Mouse (Mus musculus): ENCODE results near the gene Sprr2a3. TPM values are rescaled to one million over a fixed set of nuclear protein-coding genes. Genes with fewer than 3 reads are reported as not detected.
"Not testable (repeated sequence)": the region's sequence is repeated elsewhere in the genome, so short reads cannot be mapped to it uniquely, and the experiment has no call there.

The Sprr2a3 gene
- polyA plus RNA-seq, 1 experiment from 2014 or later: not detected

DNA sequence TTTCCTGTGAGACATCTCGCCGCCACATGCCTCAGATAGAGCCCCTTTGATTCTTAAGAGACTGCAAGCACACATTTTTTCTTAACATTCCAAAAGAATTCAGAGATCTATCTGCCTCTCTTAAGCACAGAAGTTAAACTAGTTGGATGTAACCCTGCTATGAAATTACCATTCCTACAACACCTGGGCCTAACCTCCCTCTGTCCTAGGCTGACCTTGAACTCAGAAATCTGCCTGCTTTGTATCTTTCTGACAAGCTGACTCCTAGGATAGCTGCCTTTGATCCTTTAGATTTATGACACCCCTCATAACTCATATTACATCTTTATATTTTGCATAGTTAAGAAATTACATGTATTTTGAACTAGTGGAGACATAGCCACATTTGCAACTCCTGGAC, 21.8 kb upstream of the Sprr2a3 start:
- not testable (repeated sequence) for H3K36me3 ChIP-seq (replicated peaks; ENCODE audit: control insufficient read depth, insufficient read depth); H3K4me1 ChIP-seq (replicated peaks; ENCODE audit: control insufficient read depth, insufficient read depth, low read length); H3K9ac ChIP-seq; H3K27ac ChIP-seq; H3K4me2 ChIP-seq (replicated peaks); H3K27me3 ChIP-seq (ENCODE audit: control insufficient read depth, insufficient read depth, low read length); DNase-seq (ENCODE audit: low spot score); H3K4me3 ChIP-seq (replicated peaks; ENCODE audit: low read length); H3K9me3 ChIP-seq (ENCODE audit: control insufficient read depth, low read length)
- ATAC-seq (ENCODE audit: low FRiP score): 0 out of 2 replicates have a peak, but pooled peaks have one; percentile 33
- WGBS: no CpG with 5 or more reads among the region's 2 CpGs

DNA sequence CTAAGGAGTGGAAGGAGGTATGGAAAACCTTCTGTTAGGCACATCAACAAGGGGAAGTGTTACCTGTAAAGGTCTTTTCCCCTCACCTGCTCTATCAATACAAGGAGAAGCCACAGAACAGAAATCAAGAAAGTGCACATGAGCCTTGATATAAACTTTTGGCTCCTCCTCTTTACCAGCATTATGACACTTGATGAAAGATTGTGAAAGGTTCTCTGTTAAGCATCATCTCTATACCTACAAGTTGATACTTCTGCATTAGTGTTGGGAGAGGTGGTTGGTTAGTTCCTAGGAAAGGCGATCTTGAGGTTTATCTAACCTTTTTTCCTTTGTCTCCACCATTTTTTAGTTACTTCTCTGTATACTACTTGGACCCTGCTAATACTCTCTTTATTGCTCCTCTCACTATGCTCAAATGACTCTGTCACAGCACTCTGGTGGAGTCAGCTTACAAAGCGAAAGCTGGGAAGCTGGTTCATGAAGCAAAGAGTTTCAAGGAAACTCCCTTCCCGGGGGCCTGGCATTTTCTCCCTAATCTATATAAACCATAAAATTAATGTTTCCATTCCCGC, 13.7 kb upstream of the Sprr2a3 start:
- ATAC-seq (ENCODE audit: low FRiP score): 0 out of 2 replicates have a peak, but pooled peaks have one; percentile 7
- H3K4me1 ChIP-seq (replicated peaks; ENCODE audit: control insufficient read depth, insufficient read depth, low read length): not testable (repeated sequence)
- WGBS: no CpG with 5 or more reads among the region's 4 CpGs

GRCm38 (mm10) chr3:92273504-92273903, 11.7 kb upstream of the Sprr2a3 start:
- H3K36me3 ChIP-seq (replicated peaks; ENCODE audit: control insufficient read depth, insufficient read depth); DNase-seq (ENCODE audit: low spot score); H3K4me1 ChIP-seq (replicated peaks; ENCODE audit: control insufficient read depth, insufficient read depth, low read length); ATAC-seq (ENCODE audit: low FRiP score); H3K9ac ChIP-seq; H3K27me3 ChIP-seq (ENCODE audit: control insufficient read depth, insufficient read depth, low read length); H3K4me2 ChIP-seq (replicated peaks); H3K27ac ChIP-seq; H3K4me3 ChIP-seq (replicated peaks; ENCODE audit: low read length); H3K9me3 ChIP-seq (ENCODE audit: control insufficient read depth, low read length): not testable (repeated sequence)

More for the DNA sequence above, 13.7 kb upstream of the Sprr2a3 start:
- H3K27ac ChIP-seq; H3K9ac ChIP-seq; H3K27me3 ChIP-seq (ENCODE audit: control insufficient read depth, insufficient read depth, low read length); H3K4me3 ChIP-seq (replicated peaks; ENCODE audit: low read length); H3K36me3 ChIP-seq (replicated peaks; ENCODE audit: control insufficient read depth, insufficient read depth); H3K9me3 ChIP-seq (ENCODE audit: control insufficient read depth, low read length); H3K4me2 ChIP-seq (replicated peaks); DNase-seq (ENCODE audit: low spot score): not testable (repeated sequence)

GRCm38 (mm10) chr3:92274018-92274417, 11.2 kb upstream of the Sprr2a3 start:
- not testable (repeated sequence) for H3K27ac ChIP-seq; ATAC-seq (ENCODE audit: low FRiP score)
- WGBS: no CpG with 5 or more reads among the region's 1 CpGs

GRCm38 (mm10) chr3:92279663-92280062, 5.6 kb upstream of the Sprr2a3 start:
- not testable (repeated sequence) for H3K9ac ChIP-seq; DNase-seq (ENCODE audit: low spot score); H3K27ac ChIP-seq; H3K9me3 ChIP-seq (ENCODE audit: control insufficient read depth, low read length); H3K4me1 ChIP-seq (replicated peaks; ENCODE audit: control insufficient read depth, insufficient read depth, low read length); H3K4me3 ChIP-seq (replicated peaks; ENCODE audit: low read length); H3K4me2 ChIP-seq (replicated peaks); H3K27me3 ChIP-seq (ENCODE audit: control insufficient read depth, insufficient read depth, low read length); H3K36me3 ChIP-seq (replicated peaks; ENCODE audit: control insufficient read depth, insufficient read depth)
- peak; percentile 36; the same call in 1 of the 2 replicates for ATAC-seq (ENCODE audit: low FRiP score)

More at GRCm38 (mm10) chr3:92274018-92274417, 11.2 kb upstream of the Sprr2a3 start:
- not testable (repeated sequence) for H3K4me3 ChIP-seq (replicated peaks; ENCODE audit: low read length); H3K4me1 ChIP-seq (replicated peaks; ENCODE audit: control insufficient read depth, insufficient read depth, low read length); H3K9me3 ChIP-seq (ENCODE audit: control insufficient read depth, low read length); H3K27me3 ChIP-seq (ENCODE audit: control insufficient read depth, insufficient read depth, low read length); H3K9ac ChIP-seq; DNase-seq (ENCODE audit: low spot score); H3K36me3 ChIP-seq (replicated peaks; ENCODE audit: control insufficient read depth, insufficient read depth); H3K4me2 ChIP-seq (replicated peaks)

DNA sequence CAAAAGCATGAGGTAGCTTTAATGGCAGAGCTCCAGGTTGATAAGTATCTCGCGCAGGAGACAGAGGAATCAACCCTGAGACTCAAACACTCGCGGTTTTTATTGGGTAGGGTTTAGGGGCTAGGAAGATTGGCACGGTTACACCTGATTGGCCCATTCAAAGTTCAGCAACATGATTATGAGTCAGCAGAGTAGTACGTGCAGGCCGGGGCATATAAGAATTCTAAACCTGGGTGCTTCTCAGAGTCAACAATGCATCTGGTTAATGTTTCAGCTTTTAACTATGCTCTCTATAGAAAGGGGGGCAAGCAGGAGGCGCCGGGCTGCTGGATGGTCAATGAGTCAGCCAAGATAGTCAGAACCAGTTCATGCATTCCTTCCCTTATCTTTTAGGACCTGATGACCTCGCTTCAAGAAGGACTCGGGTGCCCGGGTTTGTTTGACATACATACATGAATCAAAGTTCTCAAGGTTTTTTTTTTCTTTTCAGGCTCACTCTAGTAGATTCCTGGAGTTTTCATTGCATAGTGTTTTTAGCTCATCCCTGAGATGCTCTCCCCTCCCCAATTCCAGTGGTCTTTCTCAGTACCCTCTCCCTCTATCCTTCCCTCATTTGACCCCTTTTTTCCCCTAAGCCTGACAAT, 4.1 kb upstream of the Sprr2a3 start:
- not testable (repeated sequence) for H3K4me2 ChIP-seq (replicated peaks); H3K4me1 ChIP-seq (replicated peaks; ENCODE audit: control insufficient read depth, insufficient read depth, low read length); DNase-seq (ENCODE audit: low spot score); H3K27ac ChIP-seq; ATAC-seq (ENCODE audit: low FRiP score); H3K4me3 ChIP-seq (replicated peaks; ENCODE audit: low read length); H3K9me3 ChIP-seq (ENCODE audit: control insufficient read depth, low read length); H3K27me3 ChIP-seq (ENCODE audit: control insufficient read depth, insufficient read depth, low read length); H3K36me3 ChIP-seq (replicated peaks; ENCODE audit: control insufficient read depth, insufficient read depth); H3K9ac ChIP-seq
- WGBS: 52% methylated on average over 5 of the region's 12 CpGs

DNA sequence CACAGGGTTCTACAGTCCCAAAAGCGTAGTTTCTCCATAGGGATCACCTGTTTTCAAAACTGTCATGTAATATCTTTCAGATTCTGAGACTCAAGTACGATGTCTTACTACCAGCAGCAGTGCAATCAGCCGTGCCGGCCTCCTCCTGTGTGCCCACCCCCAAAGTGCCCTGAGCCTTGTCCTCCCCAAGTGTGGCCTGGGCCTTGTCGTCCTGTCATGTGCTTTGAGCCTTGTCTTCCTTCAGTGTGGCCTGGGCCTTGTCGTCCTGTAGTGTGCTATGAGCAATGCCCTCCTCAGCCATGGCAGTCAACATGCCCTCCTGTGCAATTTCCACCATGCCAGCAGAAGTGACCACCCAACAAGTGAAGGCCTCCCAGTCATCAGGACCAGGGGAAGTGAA, 3.3 kb downstream of the Sprr2a3 start:
- not testable (repeated sequence) for H3K27ac ChIP-seq; H3K4me3 ChIP-seq (replicated peaks; ENCODE audit: low read length); H3K27me3 ChIP-seq (ENCODE audit: control insufficient read depth, insufficient read depth, low read length); H3K4me1 ChIP-seq (replicated peaks; ENCODE audit: control insufficient read depth, insufficient read depth, low read length); H3K4me2 ChIP-seq (replicated peaks); DNase-seq (ENCODE audit: low spot score); H3K9me3 ChIP-seq (ENCODE audit: control insufficient read depth, low read length); H3K36me3 ChIP-seq (replicated peaks; ENCODE audit: control insufficient read depth, insufficient read depth); H3K9ac ChIP-seq
- 83% methylated on average over 6 of the region's 6 CpGs for WGBS
- peak; percentile 59; the same call in 1 of the 2 replicates for ATAC-seq (ENCODE audit: low FRiP score)

DNA sequence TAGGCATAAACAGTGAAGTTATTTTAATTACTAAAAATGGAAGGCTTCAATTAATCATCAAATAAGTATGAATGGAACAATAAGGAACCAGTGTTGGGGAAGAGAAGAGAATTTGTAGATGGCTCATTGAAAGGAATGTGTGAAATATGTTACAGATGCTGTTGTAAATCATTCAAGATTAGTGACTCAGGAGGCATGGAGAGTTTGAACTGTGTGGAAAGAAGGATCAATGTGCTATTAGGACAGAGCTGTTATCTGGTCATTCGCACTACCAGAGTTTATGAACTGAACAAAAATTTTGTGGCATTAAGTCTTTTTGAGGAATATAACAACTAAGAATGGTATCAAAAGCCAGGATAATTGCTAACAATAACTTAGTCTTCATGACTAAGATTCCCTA, 22.2 kb downstream of the Sprr2a3 start:
- Histone ChIP-seq H3K27me3 (ENCODE audit: control insufficient read depth, insufficient read depth, low read length) (no peaks in the 10 kb centered on the region), H3K9ac (no peak overlapping the region), H3K36me3 (replicated peaks; ENCODE audit: control insufficient read depth, insufficient read depth) (no peaks in the 10 kb centered on the region), H3K27ac (no peak overlapping the region), H3K4me2 (replicated peaks) (no peak overlapping the region), H3K4me1 (replicated peaks; ENCODE audit: control insufficient read depth, insufficient read depth, low read length) (no peaks in the 10 kb centered on the region), H3K4me3 (replicated peaks; ENCODE audit: low read length) (no peak overlapping the region), H3K9me3 (ENCODE audit: control insufficient read depth, low read length) (no peaks in the 10 kb centered on the region)
- DNase-seq (ENCODE audit: low spot score) (no peak), ATAC-seq (ENCODE audit: low FRiP score) (no peak)
- 98% methylated on average over 1 of the region's 1 CpGs for WGBS

DNA sequence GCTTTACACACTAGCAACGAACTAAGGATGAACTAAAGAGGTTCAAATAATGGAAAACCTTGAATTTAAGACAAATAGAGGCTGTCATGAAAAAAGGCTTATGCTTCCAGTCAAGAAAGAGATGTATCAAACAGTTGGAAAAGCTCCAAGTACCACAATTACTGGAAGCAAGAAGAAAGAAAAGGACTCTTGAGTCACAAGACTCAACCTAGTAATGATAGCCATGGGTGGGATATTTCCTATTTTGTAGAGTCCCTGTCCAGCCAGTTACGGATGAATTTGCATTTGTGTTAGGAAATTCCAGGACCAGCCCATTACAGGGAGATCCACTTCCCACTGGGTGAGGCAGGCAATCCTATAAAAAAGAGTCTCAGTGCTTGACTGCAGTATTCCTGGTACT, 31.1 kb downstream of the Sprr2a3 start, which contains the start of gene Sprr2b:
Gene Sprr2b (plus strand): TSS at position 301 of the 400 bp plus-strand sequence.
- WGBS: 84% methylated on average over 2 of the region's 2 CpGs
- Histone ChIP-seq H3K36me3 (replicated peaks; ENCODE audit: control insufficient read depth, insufficient read depth) (no peaks in the 10 kb centered on the region), H3K4me1 (replicated peaks; ENCODE audit: control insufficient read depth, insufficient read depth, low read length) (no peaks in the 10 kb centered on the region), H3K9me3 (ENCODE audit: control insufficient read depth, low read length) (no peaks in the 10 kb centered on the region), H3K27me3 (ENCODE audit: control insufficient read depth, insufficient read depth, low read length) (no peaks in the 10 kb centered on the region), H3K4me2 (replicated peaks) (no peak within 1 kb of the TSS), H3K27ac (no peak within 1 kb of the TSS), H3K9ac (no peak within 1 kb of the TSS), H3K4me3 (replicated peaks; ENCODE audit: low read length) (no peak within 1 kb of the TSS)
- no peak for DNase-seq (ENCODE audit: low spot score)
- no peak for ATAC-seq (ENCODE audit: low FRiP score)

Data from hindbrain, embryonic 14.5 days (tissue).